Mouse (Mus musculus): ENCODE data around the gene Mpdu1. TPM values are rescaled to one million over a fixed set of nuclear protein-coding genes. Genes with fewer than 3 reads are reported as not detected.

Gene Mpdu1
- total and polyA plus RNA-seq, 3 experiments = 110 to 210 (median 210) TPM

DNA sequence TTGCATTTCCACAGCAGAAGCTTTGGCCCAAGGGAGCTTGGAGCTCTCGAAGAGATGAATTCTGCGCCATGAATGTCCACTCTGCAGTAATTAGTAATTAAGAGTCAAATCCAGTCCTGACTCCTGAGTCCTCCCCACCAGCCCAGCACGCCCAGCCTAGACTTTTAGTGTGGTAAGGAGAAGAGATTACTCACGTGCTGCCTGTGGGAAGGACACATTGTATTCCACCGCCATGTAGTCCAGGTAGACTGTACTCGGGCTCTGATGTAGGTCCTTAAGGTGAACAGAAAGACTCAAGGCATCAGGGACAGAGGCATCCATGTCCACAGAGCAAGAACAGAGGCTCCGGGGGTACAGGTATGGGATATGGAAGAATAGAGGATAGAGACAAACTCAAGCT lies 2.4 kb upstream of the Mpdu1 start:
- Histone ChIP-seq H3K9ac (ENCODE audit: insufficient read depth, low read depth) (peak overlapping the region; percentile 4; the same call in 1 of the 2 replicates), H3K4me1 (ENCODE audit: control insufficient read depth in 1 of 2, insufficient read depth in 2 of 2) (peaks cover 24 to 76% of the 10 kb centered on the region in 2 experiments), H3K79me2 (replicated peaks; ENCODE audit: control insufficient read depth, extremely low read depth, insufficient read depth, poor library complexity, severe bottlenecking) (peaks cover 49% of the 10 kb centered on the region), H3K36me3 (replicated peaks in 1 of 2; ENCODE audit: control insufficient read depth in 1 of 2, insufficient read depth in 1 of 2, low read length in 1 of 2) (peaks cover 38 to 55% of the 10 kb centered on the region in 2 experiments), H3K4me3 (replicated peaks in 1 of 3; ENCODE audit: low read depth in 2 of 3, low read length in 2 of 3, poor library complexity in 1 of 3) (peak overlapping the region; percentile 0 to 70 (median 66)), H3K27me3 (replicated peaks) (no peaks in the 10 kb centered on the region), H3K9me3 (replicated peaks; ENCODE audit: low read length) (no peaks in the 10 kb centered on the region), H3K27ac (ENCODE audit: insufficient read depth, low read depth) (peak overlapping the region; percentile 95), H3K4me2 (ENCODE audit: insufficient read depth, low read depth, poor library complexity, severe bottlenecking) (peak overlapping the region; percentile 65; the same call in 1 of the 2 replicates)
- DNase-seq (ENCODE audit: extremely low read depth) = no peak
- in situ Hi-C loops (cut with MboI; ENCODE audit: low pct_ligation_motif_present, low pct_unique_long_range_greater_than_20kb, low sequenced_read_pairs) (no loop called here), dilution Hi-C loops (cut with MboI; ENCODE audit: extremely low pct_ligation_motif_present, extremely low pct_unique_long_range_greater_than_20kb, low sequenced_read_pairs) (no loop called here)
- TF ChIP-seq HCFC1 (IDR thresholded peaks at IDR 0.05; ENCODE audit: low read depth, low read length) = no peak
- TF ChIP-seq BHLHE40 (IDR thresholded peaks at IDR 0.05; ENCODE audit: low read depth, low read length) = peak; percentile 40; the same call in 1 of the 2 replicates
- no peak for TF ChIP-seq RCOR1 (conservative IDR thresholded peaks at IDR 0.05; ENCODE audit: low read depth, low read length)
- TF ChIP-seq MAFK (IDR thresholded peaks at IDR 0.05; ENCODE audit: insufficient replicate concordance, low read length) = no peak

DNA sequence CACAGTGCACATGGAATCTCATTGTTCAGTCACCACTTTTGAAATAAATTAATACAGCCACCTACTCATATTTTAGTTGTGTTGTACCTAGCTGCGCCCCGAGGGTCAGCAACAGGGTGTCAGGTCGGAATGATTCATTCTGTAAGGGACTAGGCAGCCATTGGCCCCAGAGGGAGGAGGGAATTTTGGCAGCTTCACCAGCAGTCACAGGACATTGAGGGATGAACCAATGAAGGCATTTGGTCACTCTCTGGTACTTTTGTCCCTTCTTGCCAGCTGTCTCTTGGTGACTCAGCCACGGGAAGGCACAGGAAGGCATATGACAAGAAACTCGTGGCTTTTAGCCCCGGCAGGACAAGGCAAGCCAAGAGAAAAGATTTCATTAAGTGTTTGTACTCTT lies 1.4 kb upstream of the Mpdu1 start:
- Histone ChIP-seq H3K9ac (ENCODE audit: insufficient read depth, low read depth) (peak overlapping the region; percentile 97), H3K27ac (ENCODE audit: insufficient read depth, low read depth) (peak overlapping the region; percentile 95), H3K27me3 (replicated peaks) (no peaks in the 10 kb centered on the region), H3K4me3 (replicated peaks in 1 of 3; ENCODE audit: low read depth in 2 of 3, low read length in 2 of 3, poor library complexity in 1 of 3) (peak overlapping the region; percentile 66 to 70 (median 70)), H3K36me3 (replicated peaks in 1 of 2; ENCODE audit: control insufficient read depth in 1 of 2, insufficient read depth in 1 of 2, low read length in 1 of 2) (peaks cover 32 to 50% of the 10 kb centered on the region in 2 experiments), H3K79me2 (replicated peaks; ENCODE audit: control insufficient read depth, extremely low read depth, insufficient read depth, poor library complexity, severe bottlenecking) (peaks cover 40% of the 10 kb centered on the region), H3K9me3 (replicated peaks; ENCODE audit: low read length) (no peaks in the 10 kb centered on the region), H3K4me2 (ENCODE audit: insufficient read depth, low read depth, poor library complexity, severe bottlenecking) (peak overlapping the region; percentile 65), H3K4me1 (ENCODE audit: control insufficient read depth in 1 of 2, insufficient read depth in 2 of 2) (peaks cover 20 to 71% of the 10 kb centered on the region in 2 experiments)
- in situ Hi-C loops (cut with MboI; ENCODE audit: low pct_ligation_motif_present, low pct_unique_long_range_greater_than_20kb, low sequenced_read_pairs) = no loop called here
- peak; percentile 61 for DNase-seq (ENCODE audit: extremely low read depth)
- dilution Hi-C loops (cut with MboI; ENCODE audit: extremely low pct_ligation_motif_present, extremely low pct_unique_long_range_greater_than_20kb, low sequenced_read_pairs) = no loop called here
- TF ChIP-seq NRF1 (IDR thresholded peaks at IDR 0.05; ENCODE audit: low read depth, low read length) (0 out of 2 replicates have a peak, but pooled peaks have one; percentile 13), CTCF (conservative IDR thresholded peaks at IDR 0.05 in 1 of 2, IDR thresholded peaks at IDR 0.05 in 1 of 2; ENCODE audit: low read depth in 2 of 2, low read length in 2 of 2) (no peak), EP300 (IDR thresholded peaks at IDR 0.05; ENCODE audit: low read length) (no peak), UBTF (IDR thresholded peaks at IDR 0.05; ENCODE audit: low read depth, low read length) (0 out of 2 replicates have a peak, but pooled peaks have one; percentile 14), PAX5 (IDR thresholded peaks at IDR 0.05; ENCODE audit: low read length) (no peak), NELFE (IDR thresholded peaks at IDR 0.05; ENCODE audit: low read depth, low read length) (no peak), TBP (conservative IDR thresholded peaks at IDR 0.05; ENCODE audit: low read depth, low read length) (no peak), HCFC1 (IDR thresholded peaks at IDR 0.05; ENCODE audit: low read depth, low read length) (0 out of 2 replicates have a peak, but pooled peaks have one; percentile 10)

DNA sequence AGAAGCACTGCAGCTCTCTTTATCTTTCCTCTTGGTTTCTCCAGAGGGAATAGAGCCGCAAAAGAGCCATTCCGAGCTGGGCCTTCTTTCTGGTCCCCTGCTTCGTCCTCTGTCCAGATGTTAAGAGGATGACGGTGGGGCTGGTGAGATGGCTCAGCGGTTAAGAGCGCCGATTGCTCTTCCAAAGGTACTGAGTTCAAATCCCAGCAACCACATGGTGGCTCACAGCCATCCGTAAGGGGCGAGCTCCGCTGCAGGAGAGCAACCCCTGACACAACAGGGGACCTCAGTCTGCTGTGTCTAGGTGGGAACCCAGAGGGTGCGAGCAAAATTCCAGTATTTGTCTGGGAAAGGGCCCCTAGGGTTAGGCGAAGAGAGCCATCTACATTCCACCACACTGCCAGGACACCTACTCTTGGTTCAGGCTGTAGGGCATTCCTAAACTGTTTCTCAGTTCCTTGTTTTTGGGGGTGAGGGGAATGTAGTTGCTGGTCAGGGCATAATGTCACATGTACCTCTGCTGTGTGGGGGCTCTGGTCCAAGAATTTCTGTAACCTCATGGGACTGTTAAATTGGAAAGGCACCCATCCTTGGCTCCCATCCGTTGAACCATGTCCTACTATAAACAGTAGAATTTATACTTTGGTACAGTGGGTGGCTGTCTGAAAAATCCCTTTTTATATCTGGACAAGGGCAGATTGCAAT lies 677 bp upstream of the Mpdu1 start:
- no peaks in the 10 kb centered on the region for H3K9me3 ChIP-seq (replicated peaks; ENCODE audit: low read length)
- DNase-seq (ENCODE audit: extremely low read depth) = peak; percentile 48
- dilution Hi-C loops (cut with MboI; ENCODE audit: extremely low pct_ligation_motif_present, extremely low pct_unique_long_range_greater_than_20kb, low sequenced_read_pairs) = no loop called here
- H3K79me2 ChIP-seq (replicated peaks; ENCODE audit: control insufficient read depth, extremely low read depth, insufficient read depth, poor library complexity, severe bottlenecking) = peaks cover 33% of the 10 kb centered on the region
- peak overlapping the region; percentile 95 for H3K27ac ChIP-seq (ENCODE audit: insufficient read depth, low read depth)
- H3K4me3 ChIP-seq (replicated peaks in 1 of 3; ENCODE audit: low read depth in 2 of 3, low read length in 2 of 3, poor library complexity in 1 of 3) = peak overlapping the region; percentile 66 to 70 (median 70)
- no peaks in the 10 kb centered on the region for H3K27me3 ChIP-seq (replicated peaks)
- in situ Hi-C loops (cut with MboI; ENCODE audit: low pct_ligation_motif_present, low pct_unique_long_range_greater_than_20kb, low sequenced_read_pairs) = no loop called here
- H3K36me3 ChIP-seq (replicated peaks in 1 of 2; ENCODE audit: control insufficient read depth in 1 of 2, insufficient read depth in 1 of 2, low read length in 1 of 2) = peaks cover 32 to 50% of the 10 kb centered on the region in 2 experiments
- H3K9ac ChIP-seq (ENCODE audit: insufficient read depth, low read depth) = peak overlapping the region; percentile 97
- peaks cover 18 to 69% of the 10 kb centered on the region in 2 experiments for H3K4me1 ChIP-seq (ENCODE audit: control insufficient read depth in 1 of 2, insufficient read depth in 2 of 2)
- peak overlapping the region; percentile 65 for H3K4me2 ChIP-seq (ENCODE audit: insufficient read depth, low read depth, poor library complexity, severe bottlenecking)
- peak; percentile 37; the same call in 1 of the 2 replicates for TF ChIP-seq BHLHE40 (IDR thresholded peaks at IDR 0.05; ENCODE audit: low read depth, low read length)
- TF ChIP-seq NELFE (IDR thresholded peaks at IDR 0.05; ENCODE audit: low read depth, low read length) = peak; percentile 23; the same call in 1 of the 2 replicates
- TF ChIP-seq POLR2A (IDR thresholded peaks at IDR 0.05; ENCODE audit: low read depth, low read length) = no peak; the same call in 1 of the 2 replicates
- TF ChIP-seq JUND (conservative IDR thresholded peaks at IDR 0.05; ENCODE audit: low read depth, low read length) = no peak
- TF ChIP-seq GABPA (IDR thresholded peaks at IDR 0.05; ENCODE audit: insufficient replicate concordance, low read depth, low read length) = no peak
- TF ChIP-seq NRF1 (IDR thresholded peaks at IDR 0.05; ENCODE audit: low read depth, low read length) = no peak
- no peak for TF ChIP-seq RAD21 (IDR thresholded peaks at IDR 0.05; ENCODE audit: low read depth, low read length)
- no peak for TF ChIP-seq ELF1 (IDR thresholded peaks at IDR 0.05; ENCODE audit: low read depth, low read length)
- TF ChIP-seq MAX (IDR thresholded peaks at IDR 0.05; ENCODE audit: low read length) = no peak; the same call in 1 of the 2 replicates
- TF ChIP-seq TCF12 (IDR thresholded peaks at IDR 0.05; ENCODE audit: low read depth, low read length) = peak; percentile 35; the same call in 1 of the 2 replicates
- TF ChIP-seq ZNF384 (IDR thresholded peaks at IDR 0.05; ENCODE audit: low read depth, low read length) = no peak
- no peak for TF ChIP-seq PAX5 (IDR thresholded peaks at IDR 0.05; ENCODE audit: low read length)
- TF ChIP-seq JUN (IDR thresholded peaks at IDR 0.05; ENCODE audit: insufficient read depth, low read depth, low read length) = no peak
- TF ChIP-seq MAZ (IDR thresholded peaks at IDR 0.05; ENCODE audit: low read depth, low read length) = no peak
- TF ChIP-seq USF1 (IDR thresholded peaks at IDR 0.05; ENCODE audit: low read depth, low read length) = 0 out of 2 replicates have a peak, but pooled peaks have one; percentile 2
- TF ChIP-seq EP300 (IDR thresholded peaks at IDR 0.05; ENCODE audit: low read length) = peak; percentile 71
- peak; percentile 80 for TF ChIP-seq IRF4 (IDR thresholded peaks at IDR 0.05; ENCODE audit: low read depth, low read length)

All from CH12.LX (cell line).